Mouse (Mus musculus) midbrain, postnatal 0 days (tissue): ENCODE results near the gene Wnk1. TPM values are rescaled to one million over a fixed set of nuclear protein-coding genes. Genes with fewer than 3 reads are reported as not detected.
A peak's percentile ranks its signal among the peaks of the same experiment; 100 is the strongest.

Experiments
- ATAC-seq: fragments of 200-750 bp; cut with Nextera tagmentation; 2 replicates; pipeline ENCODE4 v1.8.0; 2017; ENCODE audit warnings: moderate number of reproducible peaks, mild to moderate bottlenecking, moderate TSS enrichment, moderate library complexity; ENCODE audit not compliant: low FRiP score
- DNase-seq: peaks from one replicate; pipeline ENCODE4 v3.0.0-alpha.2; 2015; ENCODE audit warnings: low spot score
- H3K27ac ChIP-seq: fragments of 300-500 bp; sonication (generic); 2 replicates; pipeline ENCODE4 v1.5.1; 2014; ENCODE audit warnings: low read depth, mild to moderate bottlenecking, low read length, mixed read lengths
- H3K27me3 ChIP-seq: fragments of 300-500 bp; sonication (generic); 2 replicates; pipeline ENCODE4 v1.6.1; 2014; ENCODE audit warnings: low read length, control low read depth, mixed read lengths; ENCODE audit not compliant: insufficient read depth
- H3K36me3 ChIP-seq: fragments of 300-500 bp; sonication (generic); 2 replicates; pipeline ENCODE4 v1.6.1; 2014; ENCODE audit warnings: low read length, control low read depth, mixed read lengths; ENCODE audit not compliant: insufficient read depth
- H3K4me1 ChIP-seq: fragments of 300-500 bp; sonication (generic); 2 replicates; pipeline ENCODE4 v1.6.1; 2014; ENCODE audit warnings: mild to moderate bottlenecking, control low read depth, antibody characterized with exemption, low read length, mixed read lengths; ENCODE audit not compliant: insufficient read depth
- H3K4me2 ChIP-seq: fragments of 300-500 bp; sonication (generic); 2 replicates; pipeline ENCODE4 v1.6.1; 2014; ENCODE audit warnings: low read depth, mild to moderate bottlenecking, low read length, mixed read lengths; ENCODE audit not compliant: poor library complexity, severe bottlenecking
- H3K4me3 ChIP-seq: fragments of 300-500 bp; sonication (generic); 2 replicates; pipeline ENCODE4 v1.5.1; 2014; ENCODE audit warnings: low read depth, mild to moderate bottlenecking, low read length, moderate library complexity
- H3K9ac ChIP-seq: fragments of 300-500 bp; sonication (generic); replicated peaks from 2 replicates; pipeline ENCODE4 v1.6.1; 2014; ENCODE audit warnings: mild to moderate bottlenecking, low read length, moderate library complexity, mixed read lengths; ENCODE audit not compliant: poor library complexity, severe bottlenecking
- H3K9me3 ChIP-seq: fragments of 300-500 bp; sonication (generic); 2 replicates; pipeline ENCODE4 v1.6.1; 2016; ENCODE audit warnings: low read length, control low read depth
- CTCF ChIP-seq: IDR thresholded peaks from 2 replicates; pipeline ENCODE4 v1.5.1; 2016; ENCODE audit warnings: antibody characterized with exemption, mild to moderate bottlenecking
- WGBS: fragments of 180-500 bp; shearing (Covaris S2); extraction: QIAGEN DNeasy Blood & Tissue Kit; methylation state at CpG from one replicate; pipeline ENCODE4 v1.1.7; 2014; 5-methylcytosine and 5-hydroxymethylcytosine counted together
- microRNA counts: library from miRNA; unstranded; fragments of <30 nt; microRNA quantifications from one replicate; lab custom pipeline; 2015
- microRNA-seq: library from miRNA; unstranded; fragments of <30 nt; microRNA quantifications from one replicate; pipeline ENCODE4, GENCODE M21; 2016; ENCODE audit warnings: borderline number of aligned reads
- polyA plus RNA-seq: library from polyadenylated mRNA; unstranded; fragments of >200 nt; fragmentation: Nextera tagmentation; extraction: Ambion mirVana; gene quantifications from 2 replicates; pipeline ENCODE4 v1.2.1, GENCODE M21; 2015
- total RNA-seq: library from RNA; depleted of rRNA; stranded (reverse); fragments of >200 nt; gene quantifications from 2 replicates; pipeline ENCODE4 v1.2.3, GENCODE M21; 2014; rRNA removed

Wnk1 gene
- total and polyA plus RNA-seq, 2 experiments from 2014 or later, result 43.4 to 122 TPM

GRCm38 (mm10) chr6:119905461-119905860, 133.0 kb downstream of the Wnk1 start:
- H3K9me3 ChIP-seq, result no peaks in the 10 kb centered on the region
- no peaks in the 10 kb centered on the region for H3K27me3 ChIP-seq
- no peak overlapping the region for H3K9ac ChIP-seq
- no peak for DNase-seq
- H3K4me1 ChIP-seq, result no peaks in the 10 kb centered on the region; the same call in 1 of the 2 replicates
- WGBS, result 85% methylated on average over 5 of the region's 5 CpGs
- ATAC-seq, result no peak
- no peak overlapping the region for H3K4me2 ChIP-seq
- no peak for TF ChIP-seq CTCF
- H3K36me3 ChIP-seq, result peaks cover 4% of the 10 kb centered on the region; the same call in 1 of the 2 replicates
- no peak overlapping the region for H3K27ac ChIP-seq
- no peak overlapping the region for H3K4me3 ChIP-seq

- ATAC-seq, result peak; percentile 29; the same call in 1 of the 2 replicates
- peak overlapping the region; percentile 88 for H3K27ac ChIP-seq
- H3K9ac ChIP-seq, result peak overlapping the region; percentile 84
- WGBS, result 22% methylated on average over 15 of the region's 15 CpGs
- no peak for TF ChIP-seq CTCF
- H3K36me3 ChIP-seq, result peaks cover 4% of the 10 kb centered on the region; the same call in 1 of the 2 replicates
- peak overlapping the region; percentile 96 for H3K4me3 ChIP-seq
- no peaks in the 10 kb centered on the region; the same call in 1 of the 2 replicates for H3K4me1 ChIP-seq
- H3K4me2 ChIP-seq, result peak overlapping the region; percentile 66
- H3K27me3 ChIP-seq, result no peaks in the 10 kb centered on the region
- H3K9me3 ChIP-seq, result no peaks in the 10 kb centered on the region
- DNase-seq, result no peak
Observed at GRCm38 (mm10) chr6:119903081-119903789, 135.2 kb downstream of the Wnk1 start.

- Histone ChIP-seq H3K27ac (peak within 1 kb of the TSS; percentile 88), H3K4me2 (peak within 1 kb of the TSS; percentile 66), H3K4me3 (peak within 1 kb of the TSS; percentile 96), H3K36me3 (peaks cover 4% of the 10 kb centered on the region; the same call in 1 of the 2 replicates), H3K27me3 (no peaks in the 10 kb centered on the region), H3K4me1 (no peaks in the 10 kb centered on the region; the same call in 1 of the 2 replicates), H3K9me3 (no peaks in the 10 kb centered on the region), H3K9ac (peak within 1 kb of the TSS; percentile 84)
- TF ChIP-seq CTCF, result no peak
- DNase-seq, result peak; percentile 93
- peak; percentile 88 for ATAC-seq
- under 1% methylated on average over 66 of the region's 67 CpGs for WGBS
Observed at GRCm38 (mm10) chr6:119902204-119903080, 136.0 kb downstream of the Wnk1 start, which contains the start of gene Rad52. TSS of gene Rad52 (plus strand) at chr6:119902698.

GRCm38 (mm10) chr6:119892711-119893110, 145.8 kb downstream of the Wnk1 start:
- H3K27ac ChIP-seq, result no peak overlapping the region
- no peaks in the 10 kb centered on the region for H3K4me1 ChIP-seq
- no peak overlapping the region for H3K9ac ChIP-seq
- no peak overlapping the region for H3K4me2 ChIP-seq
- H3K4me3 ChIP-seq, result no peak overlapping the region
- H3K27me3 ChIP-seq, result no peaks in the 10 kb centered on the region
- ATAC-seq (no peak), DNase-seq (no peak)
- 86% methylated on average over 7 of the region's 7 CpGs for WGBS
- H3K36me3 ChIP-seq, result no peaks in the 10 kb centered on the region
- no peaks in the 10 kb centered on the region for H3K9me3 ChIP-seq
- TF ChIP-seq CTCF, result no peak

GRCm38 (mm10) chr6:119883151-119883550, 155.3 kb downstream of the Wnk1 start:
- no peaks in the 10 kb centered on the region for H3K36me3 ChIP-seq
- H3K9me3 ChIP-seq, result no peaks in the 10 kb centered on the region
- DNase-seq (no peak), ATAC-seq (no peak)
- no peak for TF ChIP-seq CTCF
- 80% methylated on average over 7 of the region's 7 CpGs for WGBS
- no peak overlapping the region for H3K27ac ChIP-seq
- H3K9ac ChIP-seq, result no peak overlapping the region
- H3K4me2 ChIP-seq, result no peak overlapping the region
- no peak overlapping the region for H3K4me3 ChIP-seq
- no peaks in the 10 kb centered on the region for H3K27me3 ChIP-seq
- H3K4me1 ChIP-seq, result no peaks in the 10 kb centered on the region

MicroRNAs within 50 kb of the gene (microRNA counts, 519-probe panel; counts per million panel counts)
- 528 counts per million, percentile 58 among the panel's probes with 10 or more counts for microRNA mmu-miR-706 (lab: Ali Mortazavi, UCI)

Small RNA genes lying within 50 kb of the gene (microRNA-seq; reads per million reads assigned to microRNA genes)
- not detected for gene Mir706

Other genes with a start within 250 kb of the Wnk1 start
- 90.0 and 102 TPM in 2 replicates for gene Erc1, start 190.5 kb downstream of the Wnk1 start, total RNA-seq
- gene Erc1, start 190.5 kb downstream of the Wnk1 start, polyA plus RNA-seq, result 48.1 and 56.1 TPM in 2 replicates
- 32.8 and 40.8 TPM in 2 replicates for gene Rad52, start 136.0 kb downstream of the Wnk1 start, total RNA-seq
- 17.7 and 20.0 TPM in 2 replicates for gene Rad52, start 136.0 kb downstream of the Wnk1 start, polyA plus RNA-seq
- gene Ninj2, start 54.7 kb upstream of the Wnk1 start, total RNA-seq, result not detected in 2 replicates
- not detected in 2 replicates for gene Ninj2, start 54.7 kb upstream of the Wnk1 start, polyA plus RNA-seq